Mouse (Mus musculus) liver, embryonic 14 days (tissue): Measurements from ENCODE around the gene Hist1h3f. TPM values are rescaled to one million over a fixed set of nuclear protein-coding genes. Genes with fewer than 3 reads are reported as not detected.

Source experiments
- polyA plus RNA-seq: library from polyadenylated mRNA; depleted of rRNA; stranded (reverse); fragments of >200 nt; gene quantifications from 2 replicates; pipeline ENCODE4 v1.2.3, GENCODE M21; 2012; rRNA removed

Hist1h3f gene
- polyA plus RNA-seq, result 4.4 and 4.5 TPM in 2 replicates

GRCm38 (mm10) chr13:23543965-23544786, at the start of gene Hist1h3f:
TSS of gene Hist1h3f (plus strand) at chr13:23544052.

DNA sequence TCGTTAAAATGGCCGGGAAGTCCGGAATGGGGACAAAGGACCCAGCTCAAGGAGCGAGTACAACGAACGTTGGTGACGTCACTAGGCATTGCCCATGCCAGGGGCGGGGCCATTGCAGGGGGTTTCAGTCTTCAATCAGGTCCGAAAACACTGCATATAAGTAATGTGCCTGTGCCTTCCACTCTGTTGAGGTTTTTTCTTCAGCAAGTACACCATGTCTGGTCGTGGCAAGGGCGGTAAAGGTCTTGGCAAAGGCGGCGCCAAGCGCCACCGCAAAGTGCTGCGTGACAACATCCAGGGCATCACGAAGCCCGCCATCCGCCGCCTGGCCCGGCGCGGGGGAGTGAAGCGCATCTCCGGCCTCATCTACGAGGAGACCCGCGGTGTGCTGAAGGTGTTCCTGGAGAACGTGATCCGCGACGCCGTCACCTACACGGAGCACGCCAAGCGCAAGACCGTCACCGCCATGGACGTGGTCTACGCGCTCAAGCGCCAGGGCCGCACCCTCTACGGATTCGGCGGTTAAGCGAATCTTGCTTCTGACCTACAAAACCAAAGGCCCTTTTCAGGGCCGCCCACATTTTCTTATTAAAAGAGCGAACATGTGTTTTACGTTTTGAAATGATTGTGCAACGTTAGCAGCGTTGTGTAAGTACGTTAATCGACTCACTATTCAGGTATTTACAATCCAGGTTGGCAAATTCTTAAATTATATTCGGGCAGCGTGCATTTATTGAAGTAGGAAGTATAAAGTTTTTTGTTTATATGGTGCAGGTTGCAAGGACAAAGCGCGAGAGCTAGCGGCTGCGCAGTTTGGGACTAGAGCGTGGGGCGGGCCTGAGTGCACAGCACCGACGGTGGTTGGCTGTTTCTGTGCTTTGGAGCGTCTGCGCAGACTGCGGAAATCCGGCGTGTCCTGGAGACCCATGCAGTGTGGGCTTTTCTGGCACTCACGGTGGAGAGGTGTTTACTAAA, 12.7 kb upstream of the Hist1h3f start, which contains the start of gene Hist1h4h:
Gene Hist1h4h, plus strand, starts transcription at position 150 of the 975 bp plus-strand sequence.

DNA sequence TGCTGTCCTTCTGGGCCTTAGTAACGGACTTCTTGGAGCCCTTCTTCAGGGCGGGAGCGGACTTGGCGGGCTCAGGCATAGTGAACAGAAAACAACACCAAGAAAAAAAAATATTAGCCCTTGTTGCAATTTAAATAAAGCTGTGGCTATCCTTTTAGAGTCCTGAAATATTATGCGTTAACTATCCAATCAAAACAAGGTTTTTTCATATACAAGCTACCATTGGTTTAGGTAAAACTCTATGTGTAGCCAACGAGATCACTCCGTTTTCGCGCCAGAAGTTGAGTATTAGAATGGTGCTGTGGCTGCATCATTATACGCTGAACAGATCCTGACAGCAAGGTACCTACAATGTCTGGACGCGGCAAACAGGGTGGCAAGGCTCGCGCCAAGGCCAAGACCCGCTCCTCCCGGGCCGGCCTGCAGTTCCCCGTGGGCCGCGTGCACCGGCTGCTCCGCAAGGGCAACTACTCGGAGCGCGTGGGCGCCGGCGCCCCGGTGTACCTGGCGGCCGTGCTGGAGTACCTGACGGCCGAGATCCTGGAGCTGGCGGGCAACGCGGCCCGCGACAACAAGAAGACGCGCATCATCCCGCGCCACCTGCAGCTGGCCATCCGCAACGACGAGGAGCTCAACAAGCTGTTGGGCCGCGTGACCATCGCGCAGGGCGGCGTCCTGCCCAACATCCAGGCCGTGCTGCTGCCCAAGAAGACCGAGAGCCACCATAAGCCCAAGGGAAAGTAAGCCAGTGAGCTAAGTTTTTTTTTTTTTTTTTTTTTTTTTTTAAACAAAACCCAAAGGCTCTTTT, 10.1 kb upstream of the Hist1h3f start, which contains the start of gene Hist1h2af:
Gene Hist1h2af, plus strand, starts transcription at position 347 of the 808 bp plus-strand sequence.

DNA sequence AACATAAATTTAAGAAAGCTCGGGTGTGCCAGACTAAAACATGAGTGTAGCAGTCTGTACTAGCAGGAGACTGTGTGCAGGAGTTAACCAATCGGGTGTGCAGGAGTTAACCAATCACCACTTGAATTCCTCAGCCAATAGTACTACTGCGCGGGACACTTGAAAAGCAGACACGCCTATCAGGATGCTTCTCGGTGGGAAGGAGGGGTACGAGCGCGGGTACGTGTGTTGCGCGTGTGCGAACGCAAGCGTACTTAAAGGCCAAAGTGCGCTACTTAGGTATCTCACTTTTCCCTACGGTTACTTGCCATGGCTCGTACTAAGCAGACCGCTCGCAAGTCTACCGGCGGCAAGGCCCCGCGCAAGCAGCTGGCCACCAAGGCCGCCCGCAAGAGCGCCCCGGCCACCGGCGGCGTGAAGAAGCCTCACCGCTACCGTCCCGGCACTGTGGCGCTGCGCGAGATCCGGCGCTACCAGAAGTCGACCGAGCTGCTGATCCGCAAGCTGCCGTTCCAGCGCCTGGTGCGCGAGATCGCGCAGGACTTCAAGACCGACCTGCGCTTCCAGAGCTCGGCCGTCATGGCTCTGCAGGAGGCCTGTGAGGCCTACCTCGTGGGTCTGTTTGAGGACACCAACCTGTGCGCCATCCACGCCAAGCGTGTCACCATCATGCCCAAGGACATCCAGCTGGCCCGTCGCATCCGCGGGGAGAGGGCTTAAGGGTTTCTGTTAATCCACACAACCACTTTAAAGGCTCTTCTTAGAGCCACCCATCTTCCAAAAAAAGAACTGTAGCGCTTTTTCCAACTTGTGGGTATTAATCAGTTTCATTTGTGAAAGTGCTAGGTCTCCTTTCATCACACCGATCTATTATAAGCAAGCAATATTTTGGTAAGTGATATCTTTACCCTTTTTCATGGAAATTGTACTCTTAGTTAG, 8.4 kb upstream of the Hist1h3f start, which contains the start of gene Hist1h3g:
Gene Hist1h3g, plus strand, starts transcription at position 286 of the 939 bp plus-strand sequence.

DNA sequence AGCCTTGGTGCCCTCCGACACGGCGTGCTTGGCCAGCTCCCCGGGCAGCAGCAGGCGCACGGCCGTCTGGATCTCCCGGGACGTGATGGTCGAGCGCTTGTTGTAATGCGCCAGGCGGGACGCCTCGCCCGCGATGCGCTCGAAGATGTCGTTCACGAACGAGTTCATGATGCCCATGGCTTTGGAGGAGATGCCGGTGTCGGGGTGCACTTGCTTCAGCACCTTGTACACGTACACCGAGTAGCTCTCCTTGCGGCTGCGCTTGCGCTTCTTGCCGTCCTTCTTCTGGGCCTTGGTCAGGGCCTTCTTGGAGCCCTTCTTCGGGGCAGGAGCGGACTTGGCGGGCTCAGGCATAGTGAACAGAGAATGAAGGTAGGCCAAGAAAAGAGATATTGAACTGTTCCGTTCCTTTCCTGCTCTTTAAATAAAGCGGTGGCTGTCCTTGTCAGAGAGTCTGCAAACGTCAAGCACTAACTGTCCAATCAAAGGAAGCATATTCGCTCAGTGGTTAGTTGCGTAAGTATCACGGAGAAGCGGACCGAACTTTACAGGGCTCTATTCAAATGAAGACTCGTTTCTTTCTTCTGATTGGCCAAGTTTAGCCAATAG, 749 bp upstream of the Hist1h3f start, which contains the start of gene Hist1h2bh:
Gene Hist1h2bh, minus strand, starts transcription at position 394 of the 609 bp plus-strand sequence.

DNA sequence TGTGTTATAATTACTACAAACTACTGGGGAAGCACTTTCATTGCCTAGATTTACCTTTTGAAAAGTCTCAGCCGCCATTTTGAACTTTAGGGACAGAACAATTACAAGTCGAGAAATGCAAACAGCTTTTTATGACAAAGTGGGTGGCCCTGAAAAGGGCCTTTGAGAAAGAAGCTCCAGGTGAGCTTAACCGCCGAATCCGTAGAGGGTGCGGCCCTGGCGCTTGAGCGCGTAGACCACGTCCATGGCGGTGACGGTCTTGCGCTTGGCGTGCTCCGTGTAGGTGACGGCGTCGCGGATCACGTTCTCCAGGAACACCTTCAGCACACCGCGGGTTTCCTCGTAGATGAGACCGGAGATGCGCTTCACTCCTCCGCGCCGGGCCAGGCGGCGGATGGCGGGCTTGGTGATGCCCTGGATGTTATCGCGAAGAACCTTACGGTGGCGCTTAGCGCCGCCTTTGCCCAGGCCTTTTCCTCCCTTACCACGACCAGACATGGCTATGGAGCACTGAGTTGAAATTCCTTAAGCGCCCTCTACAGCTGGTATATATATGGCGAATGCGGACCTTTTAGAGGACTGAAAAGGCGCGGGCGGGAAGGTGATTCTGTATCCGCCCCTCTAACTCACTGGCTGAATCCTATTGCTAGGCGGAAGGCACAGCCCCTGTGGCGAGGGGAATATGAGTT, 7.4 kb downstream of the Hist1h3f start, which contains the start of gene Hist1h4f:
Gene Hist1h4f, minus strand, starts transcription at position 503 of the 689 bp plus-strand sequence.

GRCm38 (mm10) chr13:23552962-23553361, 9.1 kb downstream of the Hist1h3f start, which contains the start of gene Hist1h1d:
TSS of gene Hist1h1d (plus strand) at chr13:23553262.

GRCm38 (mm10) chr13:23561883-23562659, 18.2 kb downstream of the Hist1h3f start, which contains the start of gene Hist1h3e:
TSS of gene Hist1h3e (minus strand) at chr13:23562369.

DNA sequence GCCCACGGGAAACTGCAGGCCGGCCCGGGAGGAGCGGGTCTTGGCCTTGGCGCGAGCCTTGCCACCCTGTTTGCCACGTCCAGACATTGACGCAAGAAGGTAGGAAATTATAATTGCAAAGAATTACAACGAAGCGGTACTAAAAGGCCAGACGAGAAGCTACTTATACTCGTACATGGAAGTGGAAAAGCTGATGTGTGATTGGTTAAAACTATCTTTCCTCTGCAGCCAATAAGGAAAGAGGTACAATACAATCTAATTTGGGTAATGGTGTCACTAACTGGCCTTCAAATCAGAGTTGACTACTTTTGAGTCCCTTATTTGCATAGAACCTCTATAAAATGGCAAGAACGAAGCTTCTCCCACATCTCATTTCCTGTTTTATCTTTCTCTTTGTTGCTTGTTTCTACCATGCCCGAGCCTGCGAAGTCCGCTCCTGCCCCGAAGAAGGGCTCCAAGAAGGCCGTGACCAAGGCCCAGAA, 27.2 kb downstream of the Hist1h3f start, which contains the start of the genes Hist1h2ae and Hist1h2bg:
Gene Hist1h2ae, minus strand, starts transcription at position 199 of the 482 bp plus-strand sequence.
Gene Hist1h2bg, plus strand, starts transcription at position 375 of the 482 bp plus-strand sequence.

GRCm38 (mm10) chr13:23573898-23574524, 30.2 kb downstream of the Hist1h3f start, which contains the start of the genes Hist1h2bf and Hist1h2ad:
TSS of gene Hist1h2bf (minus strand) at chr13:23574196.
TSS of gene Hist1h2ad (plus strand) at chr13:23574381.

DNA sequence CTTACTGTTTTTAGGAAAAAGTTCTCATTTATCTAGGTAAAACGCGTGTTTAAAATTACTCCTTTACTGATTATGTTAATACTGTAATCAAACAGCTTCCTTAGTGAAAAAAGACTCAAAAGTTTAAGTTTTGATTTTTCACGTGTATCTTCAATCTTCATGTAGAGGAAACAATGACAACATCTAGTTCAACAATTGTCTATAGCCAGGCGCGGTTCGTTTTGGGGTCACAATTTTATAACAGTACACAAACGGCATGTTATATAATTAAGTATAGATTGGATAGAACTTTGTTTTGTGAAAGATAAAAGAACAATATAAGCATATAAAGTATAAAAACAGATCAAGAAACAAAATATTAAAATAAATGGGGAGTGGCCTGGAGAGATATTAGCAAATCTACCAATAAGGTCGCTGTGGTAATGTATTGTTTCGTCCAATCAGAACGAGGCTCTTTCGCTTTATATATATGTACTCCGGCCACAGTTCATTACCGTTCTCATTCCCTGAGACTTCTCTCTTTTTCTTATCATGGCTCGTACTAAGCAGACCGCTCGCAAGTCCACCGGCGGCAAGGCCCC, 31.5 kb downstream of the Hist1h3f start, which contains the start of gene Hist1h3d:
Gene Hist1h3d, plus strand, starts transcription at position 493 of the 581 bp plus-strand sequence.

GRCm38 (mm10) chr13:23581408-23582218, 37.8 kb downstream of the Hist1h3f start, which contains the start of gene Hist1h4d:
TSS of gene Hist1h4d (plus strand) at chr13:23581598.

